Comparison of ENCODE assay signal across 17 mouse cellular contexts in genomic region chr6:48063940-48064339, GRCm38 (mm10). TPM values are rescaled to one million over a fixed set of nuclear protein-coding genes. Genes with fewer than 3 reads are reported as not detected.
DNase-seq lines count a peak whose midpoint lies in the region; ATAC-seq and TF ChIP-seq lines count a peak whose summit lies in the region.
"Had no signal": no experiment of that assay in that cellular context is flagged by ENCODE, and none has a peak within 500 bp of the region (broad histone marks: within the 10 kb centered on the region; RNA-seq: fewer than 3 reads in every experiment).

No protein-coding gene starts in this region.

- DNase-seq in embryonic facial prominence, embryonic 10.5 days (ENCODE audit: low spot score): no peak
- no peak for DNase-seq in midbrain, embryonic 14.5 days
- DNase-seq in midbrain, embryonic 11.5 days (ENCODE audit: low spot score, missing footprints): no peak
- no peak for DNase-seq in midbrain, postnatal 0 days (ENCODE audit: low spot score)
- no peak for DNase-seq in cerebellum, adult 9-11 months
- DNase-seq: adrenal gland, postnatal 14 days; heart, postnatal 36 days; layer of hippocampus, adult 9-11 months had no signal

- H3K4me1 ChIP-seq in embryonic facial prominence, embryonic 12.5 days: no peaks in the 10 kb centered on the region
- H3K4me1 ChIP-seq in embryonic facial prominence, embryonic 10.5 days: no peaks in the 10 kb centered on the region
- H3K4me1 ChIP-seq in intestine, embryonic 16.5 days (ENCODE audit: control insufficient read depth, insufficient read depth, low read length): peaks cover 5% of the 10 kb centered on the region; the same call in 1 of the 2 replicates
- H3K4me1 ChIP-seq in intestine, postnatal 0 days (replicated peaks; ENCODE audit: control insufficient read depth, insufficient read depth, low read length): no peaks in the 10 kb centered on the region; the same call in 1 of the 2 replicates
- H3K4me1 ChIP-seq in midbrain, embryonic 14.5 days (ENCODE audit: control insufficient read depth, insufficient read depth, low read length): no peaks in the 10 kb centered on the region
- no peaks in the 10 kb centered on the region for H3K4me1 ChIP-seq in midbrain, embryonic 11.5 days (ENCODE audit: control insufficient read depth, insufficient read depth, low read length)
- no peaks in the 10 kb centered on the region for H3K4me1 ChIP-seq in midbrain, postnatal 0 days (ENCODE audit: insufficient read depth, low read length)
- H3K4me1 ChIP-seq: embryonic facial prominence, embryonic 13.5 days; forebrain, embryonic 12.5 days had no signal

- TF ChIP-seq CTCF in intestine, postnatal 0 days (IDR thresholded peaks at IDR 0.05; ENCODE audit: low read depth): no peak
- no peak for TF ChIP-seq CTCF in midbrain, postnatal 0 days (IDR thresholded peaks at IDR 0.05)

- no peak overlapping the region for H3K9ac ChIP-seq in embryonic facial prominence, embryonic 12.5 days
- H3K9ac ChIP-seq in intestine, embryonic 16.5 days (ENCODE audit: low read depth, low read length): no peak overlapping the region
- H3K9ac ChIP-seq in intestine, postnatal 0 days (ENCODE audit: low read depth, low read length): no peak overlapping the region
- no peak overlapping the region for H3K9ac ChIP-seq in midbrain, embryonic 14.5 days (replicated peaks; ENCODE audit: low read length)
- no peak overlapping the region for H3K9ac ChIP-seq in midbrain, embryonic 11.5 days (ENCODE audit: low read length)
- H3K9ac ChIP-seq in midbrain, postnatal 0 days (replicated peaks; ENCODE audit: low read length, poor library complexity, severe bottlenecking): no peak overlapping the region
- H3K9ac ChIP-seq: embryonic facial prominence, embryonic 13.5 days; forebrain, embryonic 12.5 days; liver, embryonic 14.5 days had no signal

- H3K9me3 ChIP-seq in embryonic facial prominence, embryonic 12.5 days: no peaks in the 10 kb centered on the region
- no peaks in the 10 kb centered on the region for H3K9me3 ChIP-seq in embryonic facial prominence, embryonic 10.5 days
- no peaks in the 10 kb centered on the region for H3K9me3 ChIP-seq in intestine, embryonic 16.5 days (ENCODE audit: control insufficient read depth, low read length)
- H3K9me3 ChIP-seq in intestine, postnatal 0 days (ENCODE audit: control insufficient read depth): no peaks in the 10 kb centered on the region
- no peaks in the 10 kb centered on the region for H3K9me3 ChIP-seq in midbrain, embryonic 14.5 days (ENCODE audit: control insufficient read depth, low read length)
- no peaks in the 10 kb centered on the region for H3K9me3 ChIP-seq in midbrain, embryonic 11.5 days (ENCODE audit: control insufficient read depth, low read length)
- H3K9me3 ChIP-seq in midbrain, postnatal 0 days (ENCODE audit: low read length): no peaks in the 10 kb centered on the region
- H3K9me3 ChIP-seq: embryonic facial prominence, embryonic 13.5 days; forebrain, embryonic 12.5 days had no signal

- H3K4me3 ChIP-seq in embryonic facial prominence, embryonic 12.5 days: no peak overlapping the region
- no peak overlapping the region for H3K4me3 ChIP-seq in embryonic facial prominence, embryonic 10.5 days
- H3K4me3 ChIP-seq in intestine, embryonic 16.5 days (ENCODE audit: low read length): no peak overlapping the region
- H3K4me3 ChIP-seq in intestine, postnatal 0 days (ENCODE audit: low read depth, low read length): no peak overlapping the region
- no peak overlapping the region for H3K4me3 ChIP-seq in midbrain, embryonic 14.5 days (replicated peaks; ENCODE audit: low read depth, low read length)
- no peak overlapping the region for H3K4me3 ChIP-seq in midbrain, embryonic 11.5 days (ENCODE audit: low read depth, low read length)
- H3K4me3 ChIP-seq in midbrain, postnatal 0 days (ENCODE audit: low read depth, low read length): no peak overlapping the region
- H3K4me3 ChIP-seq: embryonic facial prominence, embryonic 13.5 days; forebrain, embryonic 12.5 days; myocyte had no signal

- WGBS in embryonic facial prominence, embryonic 12.5 days: 95% methylated on average over 28 of the region's 28 CpGs
- 96% methylated on average over 28 of the region's 28 CpGs for WGBS in embryonic facial prominence, embryonic 10.5 days
- 92% methylated on average over 28 of the region's 28 CpGs for WGBS in intestine, embryonic 16.5 days
- 95% methylated on average over 28 of the region's 28 CpGs for WGBS in intestine, postnatal 0 days
- 95% methylated on average over 28 of the region's 28 CpGs for WGBS in midbrain, embryonic 14.5 days
- WGBS in midbrain, embryonic 11.5 days: 91% methylated on average over 28 of the region's 28 CpGs
- WGBS in midbrain, postnatal 0 days: 96% methylated on average over 28 of the region's 28 CpGs

- H3K4me2 ChIP-seq in embryonic facial prominence, embryonic 12.5 days (replicated peaks): no peak overlapping the region
- H3K4me2 ChIP-seq in intestine, embryonic 16.5 days (ENCODE audit: low read depth, low read length): no peak overlapping the region
- no peak overlapping the region for H3K4me2 ChIP-seq in intestine, postnatal 0 days (replicated peaks; ENCODE audit: low read depth)
- H3K4me2 ChIP-seq in midbrain, embryonic 14.5 days (ENCODE audit: low read length): no peak overlapping the region
- no peak overlapping the region for H3K4me2 ChIP-seq in midbrain, embryonic 11.5 days
- no peak overlapping the region for H3K4me2 ChIP-seq in midbrain, postnatal 0 days (ENCODE audit: low read depth, low read length, poor library complexity, severe bottlenecking)
- H3K4me2 ChIP-seq: embryonic facial prominence, embryonic 13.5 days; forebrain, embryonic 12.5 days had no signal

- no peak overlapping the region for H3K27ac ChIP-seq in embryonic facial prominence, embryonic 12.5 days
- no peak overlapping the region for H3K27ac ChIP-seq in embryonic facial prominence, embryonic 10.5 days (replicated peaks)
- H3K27ac ChIP-seq in intestine, embryonic 16.5 days (ENCODE audit: low read length): no peak overlapping the region
- H3K27ac ChIP-seq in intestine, postnatal 0 days (ENCODE audit: low read depth, low read length): no peak overlapping the region
- H3K27ac ChIP-seq in midbrain, embryonic 14.5 days (replicated peaks; ENCODE audit: low read depth, low read length): no peak overlapping the region
- H3K27ac ChIP-seq in midbrain, embryonic 11.5 days (ENCODE audit: low read depth, low read length): no peak overlapping the region
- H3K27ac ChIP-seq in midbrain, postnatal 0 days (ENCODE audit: low read depth, low read length): no peak overlapping the region
- H3K27ac ChIP-seq: embryonic facial prominence, embryonic 13.5 days; forebrain, embryonic 12.5 days; kidney, postnatal 0 days; liver, embryonic 14.5 days; macrophage had no signal

- peak; percentile 60; the same call in 1 of the 2 replicates for ATAC-seq in embryonic facial prominence, embryonic 12.5 days (ENCODE audit: insufficient number of reproducible peaks, insufficient read depth, low FRiP score, low TSS enrichment)
- 0 out of 2 replicates have a peak, but pooled peaks have one; percentile 14 for ATAC-seq in intestine, embryonic 16.5 days
- ATAC-seq in intestine, postnatal 0 days: no peak
- ATAC-seq in midbrain, embryonic 14.5 days (ENCODE audit: low FRiP score, low TSS enrichment): peak; percentile 17; the same call in 1 of the 2 replicates
- no peak for ATAC-seq in midbrain, embryonic 11.5 days (ENCODE audit: low FRiP score)
- peak; percentile 41; the same call in 1 of the 2 replicates for ATAC-seq in midbrain, postnatal 0 days (ENCODE audit: low FRiP score)

- peaks cover 74% of the 10 kb centered on the region for H3K36me3 ChIP-seq in embryonic facial prominence, embryonic 12.5 days
- peaks cover 80% of the 10 kb centered on the region for H3K36me3 ChIP-seq in embryonic facial prominence, embryonic 10.5 days (replicated peaks)
- peaks cover 23% of the 10 kb centered on the region for H3K36me3 ChIP-seq in intestine, embryonic 16.5 days (ENCODE audit: control insufficient read depth, insufficient read depth, low read length)
- H3K36me3 ChIP-seq in intestine, postnatal 0 days (ENCODE audit: control insufficient read depth, insufficient read depth): peaks cover 52% of the 10 kb centered on the region
- H3K36me3 ChIP-seq in midbrain, embryonic 14.5 days (ENCODE audit: control insufficient read depth, insufficient read depth, low read length): peaks cover 73% of the 10 kb centered on the region
- H3K36me3 ChIP-seq in midbrain, embryonic 11.5 days (ENCODE audit: control insufficient read depth, insufficient read depth, low read length): peaks cover 24% of the 10 kb centered on the region
- H3K36me3 ChIP-seq in midbrain, postnatal 0 days (ENCODE audit: insufficient read depth, low read length): peaks cover 50% of the 10 kb centered on the region

- H3K27me3 ChIP-seq in embryonic facial prominence, embryonic 12.5 days: no peaks in the 10 kb centered on the region
- no peaks in the 10 kb centered on the region for H3K27me3 ChIP-seq in embryonic facial prominence, embryonic 10.5 days (replicated peaks; ENCODE audit: low read depth, poor library complexity, severe bottlenecking)
- H3K27me3 ChIP-seq in intestine, embryonic 16.5 days (replicated peaks; ENCODE audit: control insufficient read depth, insufficient read depth, low read length): no peaks in the 10 kb centered on the region
- no peaks in the 10 kb centered on the region for H3K27me3 ChIP-seq in intestine, postnatal 0 days (replicated peaks; ENCODE audit: control insufficient read depth, insufficient read depth, low read length)
- no peaks in the 10 kb centered on the region for H3K27me3 ChIP-seq in midbrain, embryonic 14.5 days (ENCODE audit: control insufficient read depth, insufficient read depth, low read length)
- H3K27me3 ChIP-seq in midbrain, embryonic 11.5 days (ENCODE audit: control insufficient read depth, insufficient read depth, low read length): no peaks in the 10 kb centered on the region
- no peaks in the 10 kb centered on the region for H3K27me3 ChIP-seq in midbrain, postnatal 0 days (ENCODE audit: insufficient read depth, low read length)
- H3K27me3 ChIP-seq: embryonic facial prominence, embryonic 13.5 days; forebrain, embryonic 12.5 days had no signal

RNA-seq across cellular contexts. Expression of gene Zfp777, which starts 15.2 kb away (rescaled TPM):
- polyA plus RNA-seq in embryonic facial prominence, embryonic 12.5 days (2016; fragmentation: Nextera tagmentation; extraction: Ambion mirVana): 11.0 and 11.7 TPM in 2 replicates
- polyA plus RNA-seq in embryonic facial prominence, embryonic 10.5 days (2016; fragmentation: Nextera tagmentation; extraction: Ambion mirVana): 12.4 and 13.4 TPM in 2 replicates
- polyA plus RNA-seq in intestine, embryonic 16.5 days (2015; fragmentation: Nextera tagmentation; extraction: Ambion mirVana): 4.3 and 4.6 TPM in 2 replicates
- polyA plus RNA-seq in intestine, postnatal 0 days (2015; fragmentation: Nextera tagmentation; extraction: Ambion mirVana): 3.1 and 3.8 TPM in 2 replicates
- 10.1 and 11.0 TPM in 2 replicates for polyA plus RNA-seq in midbrain, embryonic 14.5 days (2014; fragmentation: Nextera tagmentation; extraction: Ambion mirVana)
- 9.2 and 9.5 TPM in 2 replicates for polyA plus RNA-seq in midbrain, embryonic 11.5 days (2014; fragmentation: Nextera tagmentation; extraction: Ambion mirVana)
- total RNA-seq in midbrain, postnatal 0 days (2014; rRNA removed): 36.8 and 37.5 TPM in 2 replicates
- polyA plus RNA-seq in midbrain, postnatal 0 days (2015; fragmentation: Nextera tagmentation; extraction: Ambion mirVana): 15.8 and 18.1 TPM in 2 replicates

RNA-seq across cellular contexts. Expression of gene Zfp746, which starts 22.5 kb away (rescaled TPM):
- 33.6 and 33.9 TPM in 2 replicates for polyA plus RNA-seq in embryonic facial prominence, embryonic 12.5 days (2016; fragmentation: Nextera tagmentation; extraction: Ambion mirVana)
- 21.6 and 23.6 TPM in 2 replicates for polyA plus RNA-seq in embryonic facial prominence, embryonic 10.5 days (2016; fragmentation: Nextera tagmentation; extraction: Ambion mirVana)
- 3.8 and 5.9 TPM in 2 replicates for polyA plus RNA-seq in intestine, embryonic 16.5 days (2015; fragmentation: Nextera tagmentation; extraction: Ambion mirVana)
- polyA plus RNA-seq in intestine, postnatal 0 days (2015; fragmentation: Nextera tagmentation; extraction: Ambion mirVana): 7.7 and 9.1 TPM in 2 replicates
- 25.2 and 28.0 TPM in 2 replicates for polyA plus RNA-seq in midbrain, embryonic 14.5 days (2014; fragmentation: Nextera tagmentation; extraction: Ambion mirVana)
- polyA plus RNA-seq in midbrain, embryonic 11.5 days (2014; fragmentation: Nextera tagmentation; extraction: Ambion mirVana): 20.0 and 21.1 TPM in 2 replicates
- 40.0 and 46.7 TPM in 2 replicates for total RNA-seq in midbrain, postnatal 0 days (2014; rRNA removed)
- 13.9 and 15.7 TPM in 2 replicates for polyA plus RNA-seq in midbrain, postnatal 0 days (2015; fragmentation: Nextera tagmentation; extraction: Ambion mirVana)

Comparison
In these comparisons a context has a peak if more than half of its experiments do, and no peak if none do; other contexts are left out.
1. ATAC-seq: peak in embryonic facial prominence, embryonic 12.5 days (single experiment), intestine, embryonic 16.5 days (single experiment), midbrain, embryonic 14.5 days (single experiment) and midbrain, postnatal 0 days (single experiment); none in intestine, postnatal 0 days (single experiment) and midbrain, embryonic 11.5 days (single experiment).